Mouse (Mus musculus) layer of hippocampus, adult 8-10 months (tissue): ENCODE results near the gene Abce1. TPM values are rescaled to one million over a fixed set of nuclear protein-coding genes. Genes with fewer than 3 reads are reported as not detected.
A peak's percentile ranks its signal among the peaks of the same experiment; 100 is the strongest.

Experiments
- DNase-seq, 2 experiments: peaks; one replicate each; pipeline ENCODE4 v3.0.0; 2022; ENCODE audit warnings: low spot score in 2 of 2
- total RNA-seq, 4 experiments: library from RNA; stranded (reverse); gene quantifications; 2 replicates each; pipeline ENCODE4 v1.2.4; 2022

The Abce1 gene
- total RNA-seq, 4 experiments from 2014 or later = 67.8 to 80.6 (median 75.6) TPM

DNA sequence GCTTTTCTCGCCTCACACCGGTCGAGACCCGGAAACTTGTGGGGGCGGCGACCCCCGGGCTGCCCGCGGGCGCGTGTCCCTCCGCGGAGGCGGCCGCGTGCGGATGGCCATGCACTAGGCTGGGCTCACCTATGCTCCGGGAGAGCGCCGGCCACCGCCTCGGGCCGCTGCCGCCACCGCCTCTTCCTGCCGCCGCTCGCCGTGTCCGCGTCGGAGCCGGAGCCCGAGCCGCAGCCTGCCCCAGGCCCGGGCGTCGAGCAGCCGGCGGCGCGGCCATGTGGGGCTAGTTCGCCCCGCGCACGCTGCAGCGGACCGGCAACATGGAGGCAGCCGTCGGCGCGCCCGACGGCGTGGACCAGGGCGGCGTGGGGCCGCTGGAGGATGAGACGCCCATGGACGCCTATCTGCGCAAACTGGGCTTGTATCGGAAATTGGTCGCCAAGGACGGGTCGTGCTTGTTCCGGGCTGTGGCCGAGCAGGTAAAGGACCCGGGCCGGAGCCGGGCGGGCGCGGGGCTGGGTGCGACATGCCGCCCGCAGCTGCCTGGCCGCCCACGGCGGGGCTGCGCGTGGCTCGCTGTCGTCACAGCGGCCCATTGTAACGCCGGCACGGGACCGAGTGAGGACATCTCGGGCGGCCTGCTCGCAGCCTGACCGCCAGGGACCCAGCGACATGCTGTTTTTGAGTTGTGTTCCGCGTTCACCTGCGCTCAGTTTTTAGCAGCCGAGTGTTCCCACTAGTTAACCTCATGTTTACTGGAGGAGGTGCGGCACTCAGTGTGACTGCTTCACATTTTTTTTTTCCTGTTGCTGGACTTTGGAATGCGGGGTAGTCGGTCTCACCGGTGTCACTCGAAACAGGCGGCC is 71.7 kb downstream of the Abce1 start, which contains the start of gene Otud4:
TSS of gene Otud4 (plus strand) at position 33 of the 866 bp plus-strand sequence.
- DNase-seq = peak; percentile 35 to 50

DNA sequence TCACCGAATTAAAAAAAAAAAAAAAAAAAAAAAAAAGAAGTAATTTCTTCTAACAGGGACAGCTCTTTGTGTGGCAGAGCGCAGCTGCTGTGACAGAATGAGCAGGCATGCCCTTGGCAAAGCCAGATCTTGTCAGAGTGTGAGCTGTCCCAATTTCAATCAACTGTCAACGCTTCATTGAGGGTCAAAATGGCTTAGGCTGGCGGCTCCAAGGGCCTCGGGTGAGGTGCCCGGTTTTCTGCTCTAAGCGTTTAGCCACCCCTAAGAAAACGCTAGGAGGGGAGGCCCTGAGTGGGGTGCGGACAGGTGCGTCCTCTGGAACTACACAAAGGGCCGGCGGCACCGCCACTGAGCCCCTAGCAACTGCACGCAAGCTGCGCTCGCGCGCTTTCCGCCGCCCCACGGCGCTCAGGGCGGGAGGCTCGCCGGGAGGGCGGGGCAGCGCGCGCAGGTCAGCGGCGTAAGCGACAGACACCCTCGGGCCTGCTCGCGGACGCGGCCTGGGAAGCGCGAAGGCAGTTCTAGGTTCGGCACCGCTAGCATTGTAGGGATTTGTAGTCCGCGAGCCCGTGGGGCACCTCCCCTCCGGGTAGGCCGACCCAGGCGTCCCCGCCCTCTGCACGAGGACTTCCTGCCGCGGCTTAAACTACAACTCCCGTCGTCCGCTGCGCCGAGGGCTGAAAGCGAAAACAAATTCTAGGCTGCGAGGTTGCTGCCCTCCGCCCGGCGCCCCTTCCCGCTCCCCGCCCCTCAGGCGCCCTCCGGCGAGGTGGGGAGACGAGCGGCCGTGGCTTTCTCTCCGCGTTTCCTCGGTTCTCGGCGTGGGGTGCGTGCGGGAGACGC is 72.6 kb downstream of the Abce1 start:
- DNase-seq = peak; percentile 98 to 99

DNA sequence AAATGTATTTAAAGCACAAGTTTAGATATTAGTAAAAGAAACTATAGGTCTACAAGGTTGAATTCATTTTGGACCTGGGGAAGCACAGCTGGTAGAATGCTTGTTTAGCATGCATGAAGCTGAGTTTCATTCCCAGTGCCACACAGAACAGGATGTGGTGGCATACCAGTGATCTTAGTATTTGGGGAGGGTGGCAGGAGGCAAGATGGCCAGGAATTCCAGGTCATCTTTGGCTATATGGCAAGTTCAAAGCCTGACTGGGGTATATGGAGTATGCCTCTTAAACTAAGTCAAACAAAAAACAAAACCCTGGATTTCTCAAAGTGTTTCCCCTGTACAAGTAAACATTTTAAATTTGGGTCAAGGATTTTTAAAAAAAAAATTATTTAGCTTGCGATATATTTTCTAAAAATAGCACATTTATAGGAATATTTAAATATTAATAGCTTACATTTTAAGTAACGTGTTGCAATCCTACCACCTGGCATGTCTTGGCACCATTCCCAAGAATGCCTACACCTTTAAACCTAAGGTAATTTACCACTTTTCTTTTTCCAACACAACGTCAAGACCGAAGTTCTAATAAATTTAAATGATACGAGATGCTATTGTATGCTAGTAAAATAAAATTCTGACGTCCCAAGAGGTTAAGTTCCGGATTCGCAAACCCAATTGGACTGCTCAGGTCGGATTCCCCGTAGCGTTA is 73.4 kb downstream of the Abce1 start:
- DNase-seq = no peak

DNA sequence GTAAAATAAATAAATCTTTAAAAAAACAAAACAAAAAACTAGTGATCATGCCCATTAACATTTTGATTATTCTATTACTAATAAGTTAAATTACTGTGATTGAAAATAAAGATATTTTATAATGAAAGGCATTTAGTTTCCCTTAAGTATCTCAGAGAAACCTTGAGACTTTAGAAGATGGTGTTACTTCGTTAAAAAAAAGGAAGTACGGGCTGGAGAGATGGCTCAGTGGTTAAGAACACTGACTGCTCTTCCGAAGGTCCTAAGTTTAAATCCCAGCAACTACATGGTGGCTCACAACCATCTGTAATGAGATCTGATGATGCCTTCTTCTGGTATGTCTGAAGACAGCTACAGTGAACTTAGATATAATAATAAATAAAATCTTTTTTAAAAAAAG is 74.3 kb downstream of the Abce1 start:
- DNase-seq = no peak

DNA sequence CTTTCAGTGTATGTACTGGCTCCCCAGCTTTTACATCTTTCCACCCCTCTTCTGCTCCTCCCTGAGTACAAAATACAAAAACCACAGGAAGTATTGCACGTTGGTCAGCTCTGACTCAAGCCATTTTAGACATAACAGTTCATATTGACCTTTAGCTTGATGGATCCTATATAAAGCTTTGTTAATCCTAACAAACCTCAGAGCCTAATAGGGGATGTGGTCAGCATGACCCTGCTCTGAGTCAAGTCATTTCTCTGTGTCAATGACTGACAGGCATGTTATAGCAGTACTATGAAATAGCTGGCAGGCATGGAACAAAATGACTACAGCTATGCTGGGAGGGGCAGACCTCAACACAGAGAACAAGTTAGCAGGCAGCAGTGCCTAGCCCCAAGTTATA is 75.4 kb downstream of the Abce1 start:
- DNase-seq = no peak

DNA sequence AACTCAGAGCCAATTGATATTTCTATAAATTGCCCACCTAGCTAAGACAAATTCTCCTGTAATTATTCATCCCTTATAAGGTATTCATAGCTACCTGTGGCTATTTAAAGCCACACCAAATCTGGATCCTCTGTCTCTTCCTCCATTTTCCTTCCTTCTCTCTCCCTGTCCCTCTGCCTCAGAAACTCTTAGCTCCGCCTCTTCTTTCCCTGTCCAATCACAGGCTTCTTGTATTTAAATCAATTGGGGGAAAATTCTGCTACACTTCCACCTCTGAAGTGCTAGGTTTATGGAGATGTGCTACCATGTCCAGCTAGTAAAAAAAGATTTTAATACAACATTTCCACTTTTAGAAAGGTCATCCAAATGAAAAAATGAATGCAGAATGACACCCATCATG is 76.0 kb downstream of the Abce1 start:
- no peak for DNase-seq

Other genes starting within 250 kb of the Abce1 start
- 10 to 100 TPM; 35.0 to 50.4 (median 47.2) TPM for gene Otud4, start 72.1 kb downstream of the Abce1 start, total RNA-seq
- gene Anapc10, start 80 bp upstream of the Abce1 start, total RNA-seq = 10 to 100 TPM in 1 of 4 experiments, 1 to 10 TPM in 3; 6.7 to 10.6 (median 7.3) TPM